8 mouse cellular contexts compared by ENCODE assay signal in the genomic region with DNA sequence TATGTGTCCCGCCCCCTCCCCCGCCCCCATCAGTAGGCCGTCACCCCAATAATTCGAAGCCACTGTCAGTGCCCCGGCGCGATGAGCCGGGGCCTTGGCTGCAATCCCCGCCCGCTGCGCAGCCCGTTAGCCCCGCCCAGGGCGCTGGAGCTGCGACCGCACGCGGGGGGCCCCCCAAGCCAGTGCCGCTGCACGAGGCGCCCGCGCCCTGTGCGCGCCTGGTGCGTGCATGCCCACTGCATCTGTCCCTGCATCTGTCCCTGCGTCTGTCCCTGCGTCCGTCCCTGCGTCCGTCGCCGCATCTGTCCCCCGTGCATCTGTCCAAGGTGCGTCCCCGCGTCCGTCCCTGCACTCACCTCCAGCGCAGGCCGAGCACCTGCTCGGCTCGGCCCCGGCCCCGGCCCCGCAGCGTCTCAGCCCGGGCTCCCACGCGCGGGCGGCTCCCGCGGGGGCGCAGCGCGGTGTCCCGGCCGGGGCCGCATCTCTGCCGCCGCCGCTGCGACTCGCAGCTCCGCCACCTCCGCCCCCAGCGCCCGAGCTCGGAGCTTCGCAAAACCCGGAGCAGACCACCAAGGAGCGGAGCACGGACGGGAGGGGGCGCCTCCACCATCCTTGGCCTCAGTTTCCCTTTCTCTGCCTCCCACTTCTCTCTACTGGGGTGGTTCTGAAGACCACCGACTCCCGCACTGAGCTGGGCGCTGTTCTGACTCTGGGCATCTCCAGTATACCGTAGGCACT. TPM values are rescaled to one million over a fixed set of nuclear protein-coding genes. Genes with fewer than 3 reads are reported as not detected.
A peak's percentile ranks its signal among the peaks of the same experiment; 100 is the strongest.
DNase-seq lines count a peak whose midpoint lies in the region; ATAC-seq and TF ChIP-seq lines count a peak whose summit lies in the region.

A gene (minus strand): TSS at position 486 of the 738 bp plus-strand sequence.

- TF ChIP-seq POLR2A in thymus, adult 2 months (IDR thresholded peaks at IDR 0.05; ENCODE audit: control insufficient read depth, extremely low read depth, insufficient read depth, low read length, poor library complexity) = no peak

- peak within 1 kb of the TSS; percentile 100 for H3K4me2 ChIP-seq in lung, embryonic 15.5 days

- H3K36me3 ChIP-seq in thymus, adult 2 months (ENCODE audit: control insufficient read depth, insufficient read depth, low read length) = no peaks in the 10 kb centered on the region
- H3K36me3 ChIP-seq in lung, embryonic 15.5 days = no peaks in the 10 kb centered on the region

- peaks cover 18% of the 10 kb centered on the region for H3K4me1 ChIP-seq in thymus, adult 2 months (replicated peaks; ENCODE audit: control insufficient read depth, insufficient read depth, low read length)
- H3K4me1 ChIP-seq in lung, embryonic 15.5 days = peaks cover 25% of the 10 kb centered on the region

- H3K27ac ChIP-seq in thymus, adult 2 months (ENCODE audit: control insufficient read depth, insufficient read depth, low read length) = no peak within 1 kb of the TSS
- no peak within 1 kb of the TSS for H3K27ac ChIP-seq in lung, embryonic 15.5 days

- peak within 1 kb of the TSS; percentile 42; the same call in 1 of the 2 replicates for H3K9ac ChIP-seq in lung, embryonic 15.5 days

- H3K4me3 ChIP-seq in thymus, adult 2 months (ENCODE audit: control insufficient read depth, insufficient read depth, low read length) = peak within 1 kb of the TSS; percentile 60
- H3K4me3 ChIP-seq in lung, embryonic 15.5 days = peak within 1 kb of the TSS; percentile 67

- TF ChIP-seq CTCF in thymus, adult 2 months (IDR thresholded peaks at IDR 0.05; ENCODE audit: borderline replicate concordance, control insufficient read depth, extremely low read depth, insufficient read depth, low read length, poor library complexity) = no peak

- peak; percentile 52 for ATAC-seq in granulocyte monocyte progenitor cell, adult 5-6 weeks (replicated peaks; ENCODE audit: poor library complexity, severe bottlenecking)
- ATAC-seq in lung, embryonic 15.5 days (ENCODE audit: borderline replicate concordance, extremely low read depth, low FRiP score, low TSS enrichment) = peak; percentile 19; the same call in 1 of the 2 replicates

- H3K27me3 ChIP-seq in thymus, adult 2 months (ENCODE audit: control insufficient read depth, insufficient read depth, low read length) = peaks cover 3% of the 10 kb centered on the region; the same call in 1 of the 2 replicates
- peaks cover 65% of the 10 kb centered on the region for H3K27me3 ChIP-seq in lung, embryonic 15.5 days

- DNase-seq in thymus, adult 2 months = peak; percentile 74
- no peak for DNase-seq in thymus, adult 18-20 months
- peak; percentile 83 to 86 for DNase-seq in cerebellum, postnatal 36 days
- DNase-seq in kidney, postnatal 14 days = peak; percentile 66
- peak; percentile 85 for DNase-seq in right cerebral cortex, adult 18-20 months
- no peak for DNase-seq in urinary bladder, postnatal 4 days (ENCODE audit: low spot score in 2 of 2)

- no peaks in the 10 kb centered on the region for H3K9me3 ChIP-seq in lung, embryonic 15.5 days

- WGBS in thymus, adult 2 months = 3% methylated on average over 79 of the region's 79 CpGs
- 2% methylated on average over 65 of the region's 79 CpGs for WGBS in lung, embryonic 15.5 days

RNA-seq across cellular contexts. Expression of the gene that starts here (rescaled TPM):
- polyA plus RNA-seq in thymus, adult 2 months (2012; rRNA removed) = 3.8 and 4.9 TPM in 2 replicates
- total RNA-seq in granulocyte monocyte progenitor cell, adult 5-6 weeks (2014; fragmentation: Nextera tagmentation) = 4.3 and 5.1 TPM in 2 replicates
- 6.0 and 7.7 TPM in 2 replicates for total RNA-seq in granulocyte monocyte progenitor cell, adult 5-6 weeks (2017)
- 2.1 TPM in 2 replicates for polyA plus RNA-seq in lung, embryonic 15.5 days (2015; fragmentation: Nextera tagmentation; extraction: Ambion mirVana)

Comparison
In these comparisons a context has a peak if more than half of its experiments do, and no peak if none do; other contexts are left out.
1. DNase-seq: peak in thymus, adult 2 months (single experiment), cerebellum, postnatal 36 days (2 of 2), kidney, postnatal 14 days (single experiment) and right cerebral cortex, adult 18-20 months (single experiment); none in thymus, adult 18-20 months (0 of 2) and urinary bladder, postnatal 4 days (0 of 2).